Mouse (Mus musculus) CH12F3 (cell line): Measurements from ENCODE around the gene Lin7a.

ENCODE experiments used
- in situ Hi-C: fragments of 300-500 bp; cut with MboI; formaldehyde crosslinking; loops from 2 replicates; pipeline ENCODE4 v1.14.3; 2020; ENCODE audit warnings: low sequenced_read_pairs

Lin7a gene

DNA sequence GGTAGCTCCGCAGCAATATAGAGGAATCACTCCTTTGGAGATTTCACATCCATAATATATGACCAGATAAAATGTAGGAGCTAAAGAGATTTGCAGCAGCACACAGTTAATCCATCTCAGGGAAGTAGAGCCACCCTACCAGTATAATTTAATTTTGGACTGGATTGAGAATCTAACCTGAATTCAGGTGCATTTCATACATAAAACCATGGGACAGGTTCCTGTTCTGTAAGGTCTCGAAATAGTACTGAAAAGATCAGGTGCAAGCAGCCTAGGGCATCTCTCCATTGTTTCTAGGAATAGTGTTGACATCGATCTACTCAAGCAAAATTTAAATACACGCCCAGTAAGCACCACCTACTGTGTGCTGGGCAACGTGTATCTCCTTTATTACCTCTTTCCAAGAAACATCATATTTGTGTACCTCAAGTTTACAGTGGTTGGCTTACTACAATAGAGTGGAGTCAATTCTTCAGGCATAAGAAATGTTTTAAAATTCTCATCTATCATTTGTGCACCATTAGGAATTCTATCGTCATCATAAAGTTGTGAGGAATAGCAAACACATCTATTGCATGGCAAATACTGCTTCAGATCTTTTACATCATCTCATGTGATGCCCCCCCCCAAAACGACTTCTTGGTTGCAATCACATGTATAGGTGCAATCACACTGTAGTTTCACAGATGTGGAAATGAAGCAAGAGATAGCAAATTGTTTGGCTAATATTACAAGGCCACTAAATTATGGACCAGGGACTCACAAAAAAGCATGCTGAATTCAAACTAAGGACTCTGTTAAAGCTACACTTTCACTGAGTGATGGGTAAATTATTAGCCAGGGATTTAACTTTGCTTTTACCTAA is 20.9 kb upstream of the Lin7a start:
- in situ Hi-C loops = no loop called here

DNA sequence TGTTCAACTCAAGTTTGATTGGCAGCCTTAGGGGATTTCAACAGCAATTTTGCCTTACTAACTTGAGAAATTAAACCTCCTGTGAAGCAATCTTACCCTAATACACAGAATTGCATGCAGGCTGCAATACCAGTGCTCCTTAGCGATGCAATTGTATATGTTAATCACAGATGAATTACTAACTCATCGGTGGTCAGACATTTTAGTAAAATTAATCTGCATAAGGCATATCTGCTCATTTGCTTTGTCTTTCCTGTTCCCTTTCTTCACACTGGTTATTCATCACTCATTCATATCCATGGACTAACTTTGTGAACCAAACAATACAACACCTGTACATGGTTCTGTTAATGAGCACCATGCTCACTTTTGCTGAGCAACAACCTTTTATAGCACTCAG is 20.2 kb upstream of the Lin7a start:
- in situ Hi-C loops = no loop called here

DNA sequence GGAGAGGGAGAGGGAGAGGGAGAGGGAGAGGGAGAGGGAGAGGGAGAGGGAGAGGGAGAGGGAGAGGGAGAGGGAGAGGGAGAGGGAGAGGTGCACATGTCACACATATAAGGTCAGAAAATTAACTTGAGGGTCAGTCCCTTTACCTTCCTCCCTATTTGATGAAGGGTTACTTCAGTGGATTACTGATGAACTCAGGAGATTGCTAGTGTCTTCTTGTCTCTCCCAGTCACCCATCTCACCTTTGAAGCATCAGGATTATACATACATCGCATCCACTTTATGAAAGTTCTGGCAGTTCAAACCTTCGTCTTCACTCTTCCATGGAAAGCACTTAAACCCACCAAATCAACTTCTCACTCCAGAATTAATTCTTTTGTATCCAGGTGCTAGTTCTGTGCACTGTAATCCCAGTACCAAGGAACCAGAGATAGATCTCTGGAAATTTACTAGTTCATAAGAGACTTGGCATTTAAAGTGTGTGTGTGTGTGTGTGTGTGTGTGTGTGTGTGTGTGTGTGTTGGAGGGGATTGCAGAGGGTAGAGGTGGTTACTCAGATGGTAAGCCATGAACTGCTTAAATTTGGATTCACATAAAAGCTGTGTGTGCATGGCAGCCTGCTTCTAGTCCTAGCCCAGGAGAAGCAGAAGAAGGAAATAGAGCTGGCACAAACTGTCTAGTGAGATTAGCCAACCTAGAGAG is 19.5 kb upstream of the Lin7a start:
- in situ Hi-C loops = no loop called here

DNA sequence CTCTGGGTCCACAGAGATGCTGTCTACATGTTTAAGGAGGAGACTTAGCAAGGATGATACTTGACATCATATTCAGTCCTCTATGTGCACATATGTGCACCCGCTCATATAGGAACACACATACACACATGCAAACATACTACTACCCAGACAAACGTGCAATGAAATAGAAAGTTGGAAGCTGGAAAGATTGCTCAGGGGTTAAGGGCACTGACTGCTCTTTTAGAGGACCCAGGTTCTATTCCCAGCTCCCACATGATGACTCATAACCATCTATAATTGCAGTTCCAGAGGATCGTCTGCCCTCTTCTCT is 19.0 kb upstream of the Lin7a start:
- in situ Hi-C loops = no loop called here

DNA sequence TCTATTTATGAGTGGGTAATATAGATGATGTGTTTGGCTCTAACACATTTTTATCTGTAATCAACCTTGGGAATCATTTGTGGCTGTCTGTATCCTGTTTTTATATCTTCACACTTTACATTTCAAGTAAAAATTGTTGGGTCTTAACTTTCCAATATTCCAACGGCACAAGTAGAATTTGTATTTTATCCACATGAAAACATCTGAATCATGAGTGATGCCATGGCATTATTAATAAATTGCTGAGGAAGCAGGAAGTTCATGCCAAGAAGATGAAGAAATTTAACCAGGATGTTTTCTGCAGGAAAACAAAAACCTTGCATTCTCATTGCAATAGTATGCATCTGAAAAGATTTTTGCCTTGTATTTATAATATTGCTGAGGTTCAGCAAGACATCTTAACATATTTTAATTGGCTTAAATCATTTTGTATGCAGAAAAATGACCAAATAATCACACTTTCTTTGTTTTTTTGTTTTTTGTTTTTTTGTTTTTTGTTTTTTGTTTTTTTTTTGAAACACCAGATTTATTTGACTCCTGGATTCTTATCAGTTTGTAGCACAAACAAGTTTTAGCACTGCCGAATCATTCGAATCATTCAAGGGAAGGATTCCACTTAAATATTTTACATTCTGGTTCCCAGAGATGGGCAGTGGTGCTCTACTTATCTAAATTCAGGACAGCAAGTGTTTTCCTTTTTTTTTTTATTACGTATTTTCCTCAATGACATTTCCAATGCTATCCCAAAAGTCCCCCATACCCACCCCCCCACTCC is 18.1 kb upstream of the Lin7a start:
- in situ Hi-C loops = no loop called here

DNA sequence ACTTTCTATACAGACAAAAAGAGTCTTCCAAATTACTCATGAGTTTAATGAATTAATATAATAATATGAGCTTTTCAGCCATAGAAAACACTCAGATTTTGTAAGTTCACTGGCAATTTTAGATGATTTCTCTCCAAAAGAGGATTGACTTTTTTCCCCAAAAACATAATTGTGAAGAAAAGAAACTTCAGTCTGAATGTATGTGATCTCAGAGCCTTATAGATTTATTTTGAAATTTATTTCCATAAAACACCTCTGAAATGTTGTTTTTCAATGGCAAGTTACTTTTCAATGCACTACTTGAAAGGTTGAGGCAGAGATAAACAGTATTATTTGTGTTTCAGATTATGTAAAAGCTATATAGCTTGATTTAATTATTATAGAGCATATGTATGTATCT is 16.8 kb upstream of the Lin7a start:
- in situ Hi-C loops = no loop called here

DNA sequence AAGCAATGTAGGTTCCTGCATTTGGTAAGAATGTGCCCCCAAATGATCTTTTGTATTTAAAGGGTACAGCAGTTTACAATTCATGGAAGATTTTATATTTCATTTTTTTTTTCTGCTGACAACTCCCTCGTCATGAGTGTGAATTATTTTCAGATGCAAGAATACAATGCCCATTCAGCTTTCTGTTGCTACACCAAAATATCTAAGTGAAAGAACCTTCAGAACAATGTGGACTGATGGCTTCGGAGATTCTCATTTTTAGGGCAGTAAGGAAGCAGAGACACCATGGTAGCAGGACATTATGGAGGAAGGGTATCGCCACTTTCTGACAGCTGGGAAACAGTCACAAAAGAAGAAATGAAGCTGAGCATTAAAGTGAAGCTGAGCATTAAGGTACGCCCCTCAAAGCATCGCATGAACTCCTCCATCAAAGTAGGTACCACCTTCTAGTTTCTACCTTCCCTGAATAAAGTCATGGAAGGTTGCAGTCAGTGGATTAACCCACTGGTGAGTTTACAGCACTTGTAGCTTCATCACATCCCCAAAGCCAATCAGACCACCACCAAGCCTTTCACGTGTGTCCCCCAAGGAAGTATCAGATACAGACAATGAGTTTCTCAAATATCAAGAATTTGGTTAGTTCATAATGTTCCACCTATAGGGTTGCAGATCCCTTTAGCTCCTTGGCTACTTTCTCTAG is 16.0 kb upstream of the Lin7a start:
- in situ Hi-C loops = no loop called here

DNA sequence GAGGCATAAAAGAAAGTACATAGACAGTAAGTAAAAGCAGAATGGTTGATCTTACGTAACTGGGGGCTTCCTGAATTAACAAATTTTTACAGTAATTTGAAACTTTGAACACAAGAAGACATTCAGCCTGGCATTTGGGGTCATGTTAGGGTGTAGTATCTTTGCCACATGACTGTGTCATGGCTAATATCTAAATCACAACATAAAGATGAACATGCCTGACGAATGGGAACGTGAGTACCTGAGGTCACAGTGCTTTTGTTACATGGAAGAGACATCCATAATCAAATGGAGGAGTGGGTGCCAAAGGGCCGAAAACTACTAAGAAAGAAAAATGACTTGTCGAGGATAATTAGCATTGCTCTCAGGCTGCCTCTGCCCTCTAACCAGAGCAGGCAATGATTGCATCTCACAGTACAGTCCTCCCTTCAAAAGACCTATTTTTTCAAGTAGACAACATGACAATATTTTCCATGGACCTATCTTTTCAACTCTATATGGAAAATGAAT is 15.0 kb upstream of the Lin7a start:
- in situ Hi-C loops = no loop called here

DNA sequence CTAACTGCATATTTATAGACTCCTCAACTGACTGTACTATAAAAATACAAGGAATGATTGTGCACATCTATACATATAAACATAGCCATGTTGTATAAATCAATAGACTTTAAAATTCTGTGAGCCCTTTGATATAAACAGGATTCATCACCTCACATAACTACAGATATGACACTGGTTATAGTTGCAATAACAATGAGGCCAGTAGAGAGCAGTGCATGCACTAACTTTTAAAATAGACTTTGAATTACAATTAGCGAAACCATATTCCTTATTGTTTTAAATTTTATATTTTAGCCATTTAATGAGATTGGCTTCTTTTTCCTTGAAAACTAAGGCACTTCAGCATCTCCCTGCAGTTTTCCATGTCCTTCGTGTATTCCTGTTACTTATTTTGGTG is 11.1 kb upstream of the Lin7a start:
- in situ Hi-C loops = no loop called here

DNA sequence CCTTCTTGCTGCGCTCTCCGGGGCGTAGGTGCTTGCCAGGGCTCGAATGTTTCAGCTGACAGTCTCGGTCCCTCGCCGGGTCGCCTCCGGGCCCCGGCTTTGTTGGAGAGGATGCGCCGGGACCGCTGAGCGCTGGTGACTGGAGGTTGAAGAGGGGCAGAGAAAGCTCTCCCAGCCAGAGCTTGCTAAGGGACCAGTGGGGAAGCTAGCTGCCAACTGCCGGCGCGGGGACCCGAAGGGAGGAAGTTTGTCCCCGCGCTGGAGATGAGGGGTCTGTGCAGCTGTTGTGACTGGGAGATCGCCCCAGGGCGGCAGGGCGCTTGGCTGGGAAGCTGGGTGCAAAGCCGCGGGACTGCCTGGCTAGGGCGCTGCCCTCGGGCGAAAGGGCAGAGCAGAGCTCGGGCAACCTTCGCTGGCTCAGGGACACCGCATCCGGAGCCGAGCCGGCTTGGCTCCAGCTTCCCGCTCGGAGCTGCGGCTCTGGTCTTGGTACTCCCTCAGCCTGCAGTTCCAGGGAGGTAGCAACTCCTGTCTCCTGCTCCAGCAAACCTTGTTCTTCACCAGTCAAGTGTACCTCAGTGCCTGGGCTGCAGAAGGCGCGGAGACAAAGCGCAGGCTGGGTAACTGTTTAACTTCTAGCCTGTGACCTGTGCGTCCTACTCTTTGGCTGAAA is 781 bp downstream of the Lin7a start:
- in situ Hi-C loops = no loop called here

DNA sequence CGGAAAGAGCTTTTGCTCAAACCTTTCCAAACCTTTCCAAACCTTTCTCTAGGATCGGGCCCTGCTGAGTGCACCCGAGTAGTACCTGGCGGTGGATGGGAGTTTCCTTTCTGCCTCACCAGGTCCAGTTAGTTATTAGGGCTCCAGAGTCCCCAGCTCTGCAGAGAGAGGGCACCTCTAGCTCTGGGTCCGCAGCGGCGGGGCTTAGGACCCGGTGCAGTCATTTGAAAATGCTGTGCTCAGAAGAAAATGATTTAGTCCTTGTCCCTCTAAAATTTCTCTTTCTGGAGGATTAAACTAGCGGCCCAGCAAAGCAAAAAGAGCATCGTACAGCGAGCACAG is 1.3 kb downstream of the Lin7a start:
- in situ Hi-C loops = no loop called here

DNA sequence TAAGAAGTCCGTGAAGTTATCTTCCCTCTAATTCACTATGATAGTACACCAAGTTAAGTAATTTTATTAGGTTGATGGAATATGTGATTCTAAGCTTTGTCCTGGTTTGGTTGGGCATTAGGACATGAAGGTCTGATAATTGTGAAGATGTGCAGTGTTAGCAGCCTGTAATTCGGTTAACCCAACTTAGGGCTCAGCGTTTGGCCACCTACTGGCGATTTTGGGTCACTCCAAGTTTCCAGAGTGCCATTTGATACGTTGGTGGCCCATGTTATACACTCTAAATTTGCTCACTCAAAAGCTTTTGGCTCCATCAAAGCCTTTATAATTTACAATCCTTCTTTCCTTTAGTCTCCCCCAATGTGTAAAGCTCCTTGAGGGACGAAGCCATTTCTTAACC is 2.4 kb downstream of the Lin7a start:
- in situ Hi-C loops = no loop called here

DNA sequence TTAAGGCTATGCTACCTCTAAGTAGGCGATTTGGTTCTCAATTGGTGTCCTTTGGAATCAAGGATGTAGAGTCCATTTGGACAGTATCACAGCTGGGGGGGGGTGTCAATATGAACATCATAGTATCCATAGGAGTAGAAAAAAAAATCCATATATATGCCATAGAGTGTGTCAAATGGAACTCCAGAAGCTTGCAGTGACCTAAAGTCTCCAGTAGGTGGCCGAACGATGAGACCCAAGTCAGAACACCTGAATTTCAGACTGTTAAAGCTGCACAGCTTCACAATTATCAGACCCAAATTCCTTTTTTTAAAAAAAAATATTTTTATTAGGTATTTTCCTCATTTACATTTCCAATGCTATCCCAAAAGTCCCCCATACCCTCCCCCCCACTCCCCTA is 3.3 kb downstream of the Lin7a start:
- in situ Hi-C loops = no loop called here

DNA sequence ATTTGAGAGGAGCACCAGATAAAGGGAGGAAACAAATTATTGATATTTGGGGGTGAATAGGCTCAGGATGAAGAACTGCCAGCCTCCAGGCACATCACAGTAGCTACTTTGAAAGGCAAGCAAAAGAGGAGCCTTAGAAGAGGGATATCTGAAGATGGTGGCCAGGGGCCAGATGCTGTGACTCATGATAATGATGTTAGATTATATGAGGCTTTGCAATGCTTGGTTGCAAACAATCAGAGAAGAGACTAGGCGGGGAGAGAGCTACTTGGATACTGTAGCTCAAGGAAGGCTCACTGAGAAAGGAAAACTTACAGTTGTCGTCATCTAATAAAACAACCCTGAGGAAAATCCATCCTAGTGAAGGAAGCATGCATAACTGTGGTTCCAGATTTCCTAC is 5.2 kb downstream of the Lin7a start:
- in situ Hi-C loops = no loop called here

DNA sequence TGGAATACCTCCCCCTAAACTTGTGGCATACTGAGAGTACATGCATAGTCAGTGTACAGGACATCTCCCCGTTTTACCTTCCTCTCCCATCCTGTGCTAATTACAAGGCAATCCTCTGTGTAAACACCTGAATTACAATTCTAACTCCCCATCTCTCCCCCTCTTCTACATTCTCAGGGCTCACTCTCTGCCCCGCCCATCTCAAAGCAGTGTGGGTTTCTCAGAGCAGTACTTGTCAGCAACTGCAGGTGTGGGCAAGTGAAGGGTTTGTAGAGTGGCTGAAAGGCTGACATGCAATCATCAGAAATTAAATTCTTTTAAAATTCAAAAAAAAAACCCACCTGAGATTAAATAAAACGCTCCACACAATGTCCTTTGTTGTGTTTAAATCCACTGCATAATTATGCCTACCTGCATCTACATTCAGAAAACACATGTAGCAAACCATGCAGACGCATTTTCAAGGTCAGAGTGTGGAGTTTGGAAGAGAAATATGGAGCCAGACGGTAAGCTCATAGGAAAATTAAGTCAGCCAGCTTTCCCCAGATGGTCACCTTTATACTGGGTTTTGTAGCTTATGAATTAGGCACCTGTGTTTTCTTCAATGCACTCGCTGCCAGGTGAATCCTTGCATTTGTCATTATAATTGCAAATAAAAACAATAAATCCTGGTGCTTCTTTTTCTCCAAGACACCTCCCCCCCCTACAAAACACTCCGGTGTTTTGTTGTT is 22.6 kb downstream of the Lin7a start:
- in situ Hi-C loops = no loop called here

DNA sequence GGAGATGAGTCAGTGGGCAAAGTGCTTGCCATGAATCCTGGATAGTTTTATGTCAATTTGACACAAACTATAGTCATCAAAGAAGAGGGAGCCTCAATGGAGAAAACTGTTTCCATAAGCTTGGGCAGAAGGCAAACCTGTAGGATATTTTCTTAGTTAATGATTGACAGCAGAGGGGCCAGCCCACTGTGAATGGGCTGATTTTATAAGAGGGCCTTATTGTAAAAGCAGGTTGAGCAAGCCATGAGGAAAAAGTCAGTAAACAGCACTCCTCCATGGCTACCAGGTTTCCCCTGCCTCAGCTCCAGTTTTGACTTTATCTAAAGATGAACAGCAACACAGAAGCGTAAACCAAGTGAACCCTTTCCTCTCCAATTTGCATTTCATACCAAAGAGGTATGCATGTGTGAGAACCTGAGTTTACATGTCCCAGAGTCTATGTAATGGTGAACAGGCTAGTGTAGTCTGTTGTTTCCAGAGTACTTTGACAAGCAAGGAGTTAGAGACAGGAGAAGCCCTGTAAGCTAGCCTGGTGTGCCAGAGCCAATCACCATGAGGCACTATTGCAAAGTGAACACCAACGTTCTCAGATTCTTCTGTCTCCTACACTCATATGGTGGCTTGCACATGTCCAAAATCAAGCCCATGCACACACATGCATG is 29.2 kb downstream of the Lin7a start:
- in situ Hi-C loops = no loop called here

DNA sequence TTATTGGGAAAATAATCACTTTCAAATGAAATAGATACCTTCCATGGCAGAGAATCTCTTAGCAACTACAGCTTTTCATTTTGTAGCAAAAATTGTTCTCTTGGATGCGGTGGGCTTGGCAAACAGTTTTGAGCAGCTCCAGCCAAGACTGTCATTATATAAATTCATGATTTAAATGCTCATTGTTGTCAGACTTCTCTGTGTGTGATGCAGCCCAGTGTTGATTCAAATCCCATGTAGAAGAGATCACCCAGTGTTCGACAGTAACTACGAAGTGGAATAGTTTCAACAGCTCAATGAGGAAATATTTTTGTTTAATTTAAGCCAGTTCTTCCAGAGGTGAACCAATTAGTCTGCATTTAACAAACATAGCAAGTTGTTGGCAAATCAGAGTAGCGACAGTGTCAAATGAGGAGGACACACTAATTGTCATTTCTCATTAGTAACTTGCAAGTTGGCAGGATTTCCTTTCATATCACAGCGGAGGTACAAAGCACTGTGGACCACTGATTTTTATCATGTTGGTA is 39.5 kb downstream of the Lin7a start:
- in situ Hi-C loops = no loop called here

DNA sequence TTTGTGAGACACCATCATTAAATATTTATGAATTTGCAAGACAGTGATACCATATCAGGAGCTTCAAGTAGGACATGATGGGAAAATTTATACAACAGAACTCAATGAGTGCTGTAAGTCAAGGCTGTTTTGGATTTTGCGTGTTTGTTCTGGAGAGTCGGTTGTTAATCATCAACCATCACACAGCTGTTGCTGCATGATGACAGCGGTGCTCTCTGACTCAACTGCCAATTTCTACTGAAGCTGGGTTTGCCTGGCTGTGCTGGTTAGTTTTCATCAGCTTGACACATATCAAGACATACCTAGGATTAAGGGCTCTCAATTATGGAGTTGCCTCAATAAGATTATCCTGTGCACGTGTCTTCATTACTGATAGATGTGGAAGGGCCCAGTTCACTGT is 41.1 kb downstream of the Lin7a start:
- in situ Hi-C loops = no loop called here

DNA sequence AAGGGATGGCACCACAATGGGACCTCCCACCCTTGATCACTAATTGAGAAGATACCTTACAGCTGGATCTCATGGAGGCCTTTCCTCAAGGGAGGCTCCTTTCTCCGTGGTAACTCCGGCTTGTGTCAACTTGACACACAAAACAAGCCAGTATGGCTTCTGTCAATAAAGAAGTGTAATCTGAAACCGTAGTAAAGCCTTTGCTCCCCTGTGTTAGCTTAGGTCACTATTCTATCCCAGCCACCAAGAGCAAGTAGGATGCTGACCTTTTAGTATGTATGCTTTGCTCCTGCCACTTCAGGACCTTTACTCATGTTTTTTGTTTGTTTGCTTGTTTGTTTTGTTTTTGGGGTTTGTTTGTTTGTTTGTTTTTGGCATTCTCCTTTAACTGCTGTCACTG is 41.9 kb downstream of the Lin7a start:
- in situ Hi-C loops = no loop called here
